In genomic region chr2:102822036-102822435, GRCm38 (mm10) we compare ENCODE assay signal across 20 mouse cellular contexts.
A peak's percentile ranks its signal among the peaks of the same experiment; 100 is the strongest.
DNase-seq lines count a peak whose midpoint lies in the region; ATAC-seq and TF ChIP-seq lines count a peak whose summit lies in the region.
"Had no signal": no experiment of that assay in that cellular context is flagged by ENCODE, and none has a peak within 500 bp of the region (broad histone marks: within the 10 kb centered on the region; RNA-seq: fewer than 3 reads in every experiment).

No protein-coding gene starts in this region.

- no peak overlapping the region for H3K9ac ChIP-seq in forebrain, postnatal 0 days
- no peak overlapping the region for H3K9ac ChIP-seq in forebrain, embryonic 15.5 days (replicated peaks)
- H3K9ac ChIP-seq: limb, embryonic 13.5 days; liver, embryonic 15.5 days; neural tube, embryonic 12.5 days had no signal

- no peak overlapping the region for H3K4me3 ChIP-seq in forebrain, postnatal 0 days (ENCODE audit: low read depth, low read length)
- H3K4me3 ChIP-seq in forebrain, embryonic 15.5 days: no peak overlapping the region
- H3K4me3 ChIP-seq: forebrain, embryonic 10.5 days; hindbrain, embryonic 10.5 days; limb, embryonic 13.5 days; liver, embryonic 15.5 days; neural tube, embryonic 12.5 days had no signal

- no peaks in the 10 kb centered on the region for H3K27me3 ChIP-seq in forebrain, postnatal 0 days (ENCODE audit: insufficient read depth, low read length)
- no peaks in the 10 kb centered on the region for H3K27me3 ChIP-seq in forebrain, embryonic 15.5 days
- H3K27me3 ChIP-seq: liver, embryonic 15.5 days; neural tube, embryonic 12.5 days had no signal

- H3K27ac ChIP-seq in forebrain, postnatal 0 days (ENCODE audit: low read depth, low read length): no peak overlapping the region
- H3K27ac ChIP-seq in forebrain, embryonic 15.5 days (replicated peaks): no peak overlapping the region
- H3K27ac ChIP-seq: forebrain, embryonic 10.5 days; hindbrain, embryonic 10.5 days; hindbrain, postnatal 0 days; limb, embryonic 13.5 days; liver, embryonic 15.5 days; macrophage; neural tube, embryonic 12.5 days had no signal

- 78% methylated on average over 6 of the region's 6 CpGs for WGBS in forebrain, postnatal 0 days
- 86% methylated on average over 6 of the region's 6 CpGs for WGBS in forebrain, embryonic 15.5 days

- H3K4me2 ChIP-seq in forebrain, postnatal 0 days (ENCODE audit: low read depth): no peak overlapping the region
- H3K4me2 ChIP-seq in forebrain, embryonic 15.5 days (replicated peaks): no peak overlapping the region
- H3K4me2 ChIP-seq: limb, embryonic 13.5 days; liver, embryonic 15.5 days; midbrain, embryonic 11.5 days; neural tube, embryonic 12.5 days had no signal

- H3K36me3 ChIP-seq in forebrain, postnatal 0 days (ENCODE audit: insufficient read depth): no peaks in the 10 kb centered on the region
- H3K36me3 ChIP-seq in forebrain, embryonic 15.5 days: no peaks in the 10 kb centered on the region
- H3K36me3 ChIP-seq: forebrain, embryonic 10.5 days; hindbrain, embryonic 10.5 days; limb, embryonic 13.5 days; neural tube, embryonic 12.5 days had no signal

- no peak for TF ChIP-seq CTCF in forebrain, postnatal 0 days (IDR thresholded peaks at IDR 0.05; ENCODE audit: low read depth)

- intact Hi-C loops in left cerebral cortex, postnatal 25 days (cut with DNase I): no loop called here

- ATAC-seq in forebrain, postnatal 0 days: no peak
- ATAC-seq in forebrain, embryonic 15.5 days (replicated peaks): no peak
- ATAC-seq: hindbrain, postnatal 0 days; intestine, postnatal 0 days had no signal

- no peaks in the 10 kb centered on the region for H3K4me1 ChIP-seq in forebrain, postnatal 0 days (ENCODE audit: insufficient read depth)
- H3K4me1 ChIP-seq in forebrain, embryonic 15.5 days: peaks cover 4% of the 10 kb centered on the region; the same call in 1 of the 2 replicates
- H3K4me1 ChIP-seq: liver, embryonic 15.5 days had no signal

- H3K9me3 ChIP-seq in forebrain, postnatal 0 days (ENCODE audit: low read length): no peaks in the 10 kb centered on the region
- no peaks in the 10 kb centered on the region for H3K9me3 ChIP-seq in forebrain, embryonic 15.5 days
- H3K9me3 ChIP-seq: forebrain, embryonic 10.5 days; hindbrain, embryonic 10.5 days; limb, embryonic 13.5 days; liver, embryonic 15.5 days; neural tube, embryonic 12.5 days had no signal

- peak; percentile 48 for DNase-seq in forebrain, postnatal 0 days
- peak; percentile 26 for DNase-seq in right cerebral cortex, adult 18-20 months
- DNase-seq in right cerebral cortex, postnatal 36 days (ENCODE audit: low spot score in 2 of 2): no peak
- DNase-seq in left cerebral cortex, postnatal 25 days (ENCODE audit: low spot score in 2 of 2): peak; percentile 11 to 55
- no peak for DNase-seq in liver
- DNase-seq in testis, postnatal 14 days (ENCODE audit: low spot score): no peak
- DNase-seq in retina, embryonic 14.5 days (ENCODE audit: low spot score): no peak
- DNase-seq: adrenal gland, adult 2 months; B cell, adult 2 months; gastrocnemius, postnatal 10 days had no signal

Comparison
In these comparisons a context has a peak if more than half of its experiments do, and no peak if none do; other contexts are left out.
1. DNase-seq: peak in forebrain, postnatal 0 days (single experiment), right cerebral cortex, adult 18-20 months (single experiment) and left cerebral cortex, postnatal 25 days (2 of 2); none in right cerebral cortex, postnatal 36 days (0 of 2), liver (single experiment), testis, postnatal 14 days (single experiment) and retina, embryonic 14.5 days (single experiment).